8 mouse cellular contexts compared by ENCODE assay signal in the genomic region with DNA sequence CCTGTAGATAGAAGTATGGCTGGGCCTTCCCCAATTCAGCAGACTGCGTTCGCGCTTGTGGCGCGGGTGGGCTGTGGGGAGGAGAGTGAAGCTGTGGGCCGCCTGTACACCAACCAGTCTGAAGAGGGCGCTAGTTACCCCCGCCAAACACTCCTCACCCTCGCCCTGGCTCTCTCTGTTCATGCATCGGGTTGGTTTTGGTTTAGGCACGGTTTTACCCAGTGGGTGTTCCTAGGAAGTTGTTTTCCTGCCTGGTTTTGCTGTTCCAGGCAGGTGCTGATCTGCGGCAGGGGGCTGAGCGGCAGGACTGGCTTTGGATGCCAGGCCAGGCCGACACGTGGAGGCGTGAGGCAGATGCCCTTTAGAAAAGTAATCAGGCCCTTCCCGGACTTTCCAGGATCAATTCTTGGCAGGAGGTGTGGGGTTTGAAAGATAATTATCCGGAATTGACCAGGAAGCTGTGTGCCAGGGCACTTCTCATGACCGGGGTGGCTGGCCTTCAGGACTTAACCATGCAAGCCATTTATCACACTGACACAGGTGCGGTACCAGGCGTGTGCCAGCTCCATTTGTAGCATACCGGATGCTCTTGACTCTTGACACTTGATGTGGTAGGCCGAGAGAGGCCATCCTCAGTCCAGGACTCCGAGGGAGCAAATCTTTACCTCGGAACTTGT. TPM values are rescaled to one million over a fixed set of nuclear protein-coding genes. Genes with fewer than 3 reads are reported as not detected.
DNase-seq lines count a peak whose midpoint lies in the region; ATAC-seq lines count a peak whose summit lies in the region.

No protein-coding gene starts in this region.

- DNase-seq in adrenal gland, adult (ENCODE audit: inconsistent age in 2 of 2, low spot score in 1 of 2): peak; percentile 63 to 90
- DNase-seq in adrenal gland, adult 8-10 months: no peak
- peak; percentile 68 for DNase-seq in MN1 (ENCODE audit: low spot score)
- peak; percentile 90 for DNase-seq in induced T-regulatory cell, adult 2 months (ENCODE audit: low read depth)
- DNase-seq in urinary bladder, postnatal 4 days (ENCODE audit: low spot score in 2 of 2): no peak

- no peaks in the 10 kb centered on the region for H3K9me3 ChIP-seq in lung, embryonic 16.5 days (ENCODE audit: control insufficient read depth, low read length)

- no peaks in the 10 kb centered on the region for H3K36me3 ChIP-seq in lung, embryonic 16.5 days (ENCODE audit: control insufficient read depth, insufficient read depth, low read length)

- peak overlapping the region; percentile 55 for H3K4me3 ChIP-seq in lung, embryonic 16.5 days (ENCODE audit: low read length)

- 18% methylated on average over 25 of the region's 25 CpGs for WGBS in lung, embryonic 16.5 days

- H3K4me2 ChIP-seq in lung, embryonic 16.5 days (ENCODE audit: low read depth, low read length): peak overlapping the region; percentile 90

- H3K4me1 ChIP-seq in lung, embryonic 16.5 days (replicated peaks; ENCODE audit: control insufficient read depth, insufficient read depth, low read length): peaks cover 13% of the 10 kb centered on the region

- no peaks in the 10 kb centered on the region for H3K27me3 ChIP-seq in lung, embryonic 16.5 days (ENCODE audit: control insufficient read depth, insufficient read depth, low read depth, low read length)

- peak; percentile 82 for ATAC-seq in erythroblast, adult 5-6 weeks (replicated peaks; ENCODE audit: low FRiP score, poor library complexity, severe bottlenecking)
- peak; percentile 21 for ATAC-seq in lung, embryonic 16.5 days (ENCODE audit: low read depth)
- ATAC-seq in neutrophil, adult 5-6 weeks (ENCODE audit: extremely low read depth, insufficient number of reproducible peaks, low FRiP score, poor library complexity, severe bottlenecking): peak; percentile 80

- peak overlapping the region; percentile 70 for H3K27ac ChIP-seq in lung, embryonic 16.5 days (ENCODE audit: low read length)

- H3K9ac ChIP-seq in lung, embryonic 16.5 days (ENCODE audit: low read length): peak overlapping the region; percentile 72

RNA-seq across cellular contexts. Expression of a gene that starts 8.8 kb away (rescaled TPM):
- total RNA-seq in adrenal gland, adult 8-10 months (2022): 10 to 100 TPM; 13.1 to 26.4 (median 22.5) TPM
- 0.58 and 2.7 TPM in 2 replicates for total RNA-seq in erythroblast, adult 5-6 weeks (2015; ENCODE audit: low replicate concordance)
- total RNA-seq in erythroblast, adult 5-6 weeks (2017; ENCODE audit: low replicate concordance): 1.1 and 7.0 TPM in 2 replicates
- 13.4 and 13.5 TPM in 2 replicates for polyA plus RNA-seq in lung, embryonic 16.5 days (2015; fragmentation: Nextera tagmentation; extraction: Ambion mirVana)
- total RNA-seq in neutrophil, adult 5-6 weeks (2017): 19.5 and 19.6 TPM in 2 replicates

RNA-seq across cellular contexts. Expression of a gene that starts 18.2 kb away (rescaled TPM):
- total RNA-seq in adrenal gland, adult 8-10 months (2022): 10 to 100 TPM in 2 of 4 experiments, 1 to 10 TPM in 2; 3.9 to 14.9 (median 9.1) TPM
- total RNA-seq in erythroblast, adult 5-6 weeks (2015; ENCODE audit: low replicate concordance): not detected in 2 replicates
- not detected in 2 replicates for total RNA-seq in erythroblast, adult 5-6 weeks (2017; ENCODE audit: low replicate concordance)
- 20.1 and 24.0 TPM in 2 replicates for polyA plus RNA-seq in lung, embryonic 16.5 days (2015; fragmentation: Nextera tagmentation; extraction: Ambion mirVana)
- 1.4 TPM in 2 replicates for total RNA-seq in neutrophil, adult 5-6 weeks (2017)

Comparison
In these comparisons a context has a peak if more than half of its experiments do, and no peak if none do; other contexts are left out.
1. DNase-seq: peak in adrenal gland, adult (2 of 2), MN1 (single experiment) and induced T-regulatory cell, adult 2 months (single experiment); none in adrenal gland, adult 8-10 months (single experiment) and urinary bladder, postnatal 4 days (0 of 2).
2. ATAC-seq: peak in every context shown above with its lines; median percentile 82 in erythroblast, adult 5-6 weeks; 80 in neutrophil, adult 5-6 weeks; 21 in lung, embryonic 16.5 days.